Mouse (Mus musculus): Measurements from ENCODE around the gene Akr1c6.

DNA sequence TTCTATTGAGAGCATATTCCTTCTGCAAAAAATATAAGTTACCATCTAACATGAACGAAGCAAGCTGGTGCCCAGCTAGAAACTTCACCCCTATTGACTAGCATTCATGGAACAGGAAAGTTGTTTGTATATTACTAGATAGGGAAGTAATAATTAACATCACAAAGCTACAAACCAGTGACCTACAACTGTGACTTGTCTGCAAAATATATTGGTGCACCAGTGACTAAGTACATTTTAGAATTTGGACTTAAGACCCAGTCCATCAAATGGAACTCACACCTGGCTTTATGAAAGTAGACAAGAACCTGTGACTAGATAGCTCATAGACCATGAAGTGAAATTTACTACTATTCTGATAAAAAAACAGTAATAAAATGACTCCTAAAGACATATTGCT lies 3.0 kb upstream of the Akr1c6 start:
- no peak for TF ChIP-seq CTCF (conservative IDR thresholded peaks at IDR 0.05; ENCODE audit: low read length)
- TF ChIP-seq NANOG (IDR thresholded peaks at IDR 0.05; ENCODE audit: borderline replicate concordance, low read length): no peak
- TF ChIP-seq POU5F1 (IDR thresholded peaks at IDR 0.05; ENCODE audit: borderline replicate concordance, low read length): no peak

All from E14TG2a.4 (cell line).